8 mouse cellular contexts compared by ENCODE assay signal in genomic region chr2:75612981-75613567, GRCm38 (mm10). TPM values are rescaled to one million over a fixed set of nuclear protein-coding genes. Genes with fewer than 3 reads are reported as not detected.
DNase-seq lines count a peak whose midpoint lies in the region; ATAC-seq and TF ChIP-seq lines count a peak whose summit lies in the region.

No protein-coding gene starts in this region.

- H3K4me1 ChIP-seq in heart, embryonic 11.5 days (ENCODE audit: control insufficient read depth, insufficient read depth, low read length) = peaks cover 3% of the 10 kb centered on the region; the same call in 1 of the 2 replicates
- H3K4me1 ChIP-seq in olfactory bulb, adult 2 months (ENCODE audit: control insufficient read depth, insufficient read depth, low read length) = peaks cover 22% of the 10 kb centered on the region

- H3K4me2 ChIP-seq in heart, embryonic 11.5 days = peak overlapping the region; percentile 30

- no peak overlapping the region for H3K9ac ChIP-seq in heart, embryonic 11.5 days (ENCODE audit: low read depth, low read length)

- no peaks in the 10 kb centered on the region for H3K27me3 ChIP-seq in heart, embryonic 11.5 days (ENCODE audit: control insufficient read depth, insufficient read depth, low read length)

- no peak overlapping the region for H3K27ac ChIP-seq in heart, embryonic 11.5 days (ENCODE audit: low read depth, low read length)
- peak overlapping the region; percentile 48 for H3K27ac ChIP-seq in olfactory bulb, adult 2 months (ENCODE audit: insufficient read depth, low read depth, low read length)
- H3K27ac ChIP-seq in left cerebral cortex, adult 2 months = no peak overlapping the region

- ATAC-seq in heart, embryonic 11.5 days (replicated peaks; ENCODE audit: insufficient number of reproducible peaks, low FRiP score, low TSS enrichment) = no peak

- WGBS in heart, embryonic 11.5 days (ENCODE audit: insufficient replicate concordance) = 43% methylated on average over 14 of the region's 14 CpGs
- 15% methylated on average over 14 of the region's 14 CpGs for WGBS in olfactory bulb, adult 2 months

- no peak for TF ChIP-seq CTCF in olfactory bulb, adult 2 months (IDR thresholded peaks at IDR 0.05; ENCODE audit: insufficient read depth, low read depth, low read length)
- no peak; the same call in 1 of the 2 replicates for TF ChIP-seq CTCF in left cerebral cortex, adult 2 months (IDR thresholded peaks at IDR 0.05)

- no peak for TF ChIP-seq POLR2A in olfactory bulb, adult 2 months (IDR thresholded peaks at IDR 0.05; ENCODE audit: insufficient read depth, low read depth, low read length)

- H3K36me3 ChIP-seq in heart, embryonic 11.5 days (ENCODE audit: control insufficient read depth, insufficient read depth, low read length) = no peaks in the 10 kb centered on the region

- DNase-seq in 416B (ENCODE audit: low read depth) = peak; percentile 96
- peak; percentile 85 for DNase-seq in Muller cell, postnatal 12 days (ENCODE audit: inconsistent ontology term)
- DNase-seq in kidney, postnatal 36 days = peak; percentile 82 to 86
- DNase-seq in spleen, postnatal 36 days (ENCODE audit: low spot score in 2 of 2) = no peak
- DNase-seq in left cerebral cortex, adult 2 months (ENCODE audit: extremely low spot score in 1 of 2, low spot score in 2 of 2) = no peak
- no peak for DNase-seq in thymus, postnatal 4 days

- no peak overlapping the region for H3K4me3 ChIP-seq in heart, embryonic 11.5 days (ENCODE audit: low read depth, low read length)
- no peak overlapping the region for H3K4me3 ChIP-seq in olfactory bulb, adult 2 months (ENCODE audit: insufficient read depth, low read depth, low read length)
- no peak overlapping the region for H3K4me3 ChIP-seq in left cerebral cortex, adult 2 months

- no peaks in the 10 kb centered on the region for H3K9me3 ChIP-seq in heart, embryonic 11.5 days (replicated peaks; ENCODE audit: control insufficient read depth, low read length)

- intact Hi-C loops in left cerebral cortex, adult 2 months (cut with DNase I) = loop anchor here (2.0 kb wide), 1 partner anchor 46 kb away; the partner anchor contains the start of gene Hnrnpa3

RNA-seq across cellular contexts. Expression of gene Hnrnpa3, which starts 46.0 kb away (rescaled TPM):
- 164 and 174 TPM in 2 replicates for polyA plus RNA-seq in heart, embryonic 11.5 days (2014; fragmentation: Nextera tagmentation; extraction: Ambion mirVana)
- 328 and 410 TPM in 2 replicates for polyA plus RNA-seq in olfactory bulb, adult 2 months (2012; ENCODE audit: insufficient read depth, insufficient read length, low replicate concordance, missing spikeins)
- 100 to 1,000 TPM; 282 to 308 TPM for total RNA-seq in left cerebral cortex, adult 2 months (2021)

Comparison
In these comparisons a context has a peak if more than half of its experiments do, and no peak if none do; other contexts are left out.
1. DNase-seq: peak in 416B (single experiment), Muller cell, postnatal 12 days (single experiment) and kidney, postnatal 36 days (2 of 2); none in spleen, postnatal 36 days (0 of 2), left cerebral cortex, adult 2 months (0 of 2) and thymus, postnatal 4 days (single experiment).